Mouse (Mus musculus): ENCODE data around the gene Chn2. TPM values are rescaled to one million over a fixed set of nuclear protein-coding genes. Genes with fewer than 3 reads are reported as not detected.

The Chn2 gene
- total RNA-seq, 2 experiments from 2014 or later = 55.3 to 56.6 TPM

- DNase-seq (ENCODE audit: extremely low spot score in 1 of 2, low spot score in 2 of 2) = peak in 1 of 2 experiments; percentile 46
- intact Hi-C loops (cut with DNase I) = no loop called here
These were observed 60.3 kb downstream of the Chn2 start for GRCm38 (mm10) chr6:54099659-54100058.

- intact Hi-C loops (cut with DNase I) = no loop called here
- DNase-seq (ENCODE audit: extremely low spot score in 1 of 2, low spot score in 2 of 2) = no peak
These were observed 62.9 kb downstream of the Chn2 start for GRCm38 (mm10) chr6:54102210-54102609.

GRCm38 (mm10) chr6:54103276-54103975 is 64.1 kb downstream of the Chn2 start:
- no peak for DNase-seq (ENCODE audit: extremely low spot score in 1 of 2, low spot score in 2 of 2)
- intact Hi-C loops (cut with DNase I) = no loop called here

GRCm38 (mm10) chr6:54111416-54111984 is 72.1 kb downstream of the Chn2 start:
- intact Hi-C loops (cut with DNase I) = no loop called here
- no peak for DNase-seq (ENCODE audit: extremely low spot score in 1 of 2, low spot score in 2 of 2)

- no peak for DNase-seq (ENCODE audit: extremely low spot score in 1 of 2, low spot score in 2 of 2)
- intact Hi-C loops (cut with DNase I) = no loop called here
These were observed 74.0 kb downstream of the Chn2 start for GRCm38 (mm10) chr6:54113338-54113737.

- DNase-seq (ENCODE audit: extremely low spot score in 1 of 2, low spot score in 2 of 2) = no peak
- intact Hi-C loops (cut with DNase I) = no loop called here
These were observed 75.1 kb downstream of the Chn2 start for GRCm38 (mm10) chr6:54114412-54114811.

GRCm38 (mm10) chr6:54116299-54116698 is 76.9 kb downstream of the Chn2 start:
- intact Hi-C loops (cut with DNase I) = no loop called here
- DNase-seq (ENCODE audit: extremely low spot score in 1 of 2, low spot score in 2 of 2) = no peak

- intact Hi-C loops (cut with DNase I) = no loop called here
These were observed 77.7 kb downstream of the Chn2 start for GRCm38 (mm10) chr6:54117001-54117591.

GRCm38 (mm10) chr6:54118395-54118794 is 79.0 kb downstream of the Chn2 start:
- intact Hi-C loops (cut with DNase I) = no loop called here
- DNase-seq (ENCODE audit: extremely low spot score in 1 of 2, low spot score in 2 of 2) = no peak

More at GRCm38 (mm10) chr6:54117001-54117591, 77.7 kb downstream of the Chn2 start:
- no peak for DNase-seq (ENCODE audit: extremely low spot score in 1 of 2, low spot score in 2 of 2)

GRCm38 (mm10) chr6:54118897-54119296 is 79.5 kb downstream of the Chn2 start:
- no peak for DNase-seq (ENCODE audit: extremely low spot score in 1 of 2, low spot score in 2 of 2)
- intact Hi-C loops (cut with DNase I) = no loop called here

GRCm38 (mm10) chr6:54119461-54119860 is 80.1 kb downstream of the Chn2 start:
- intact Hi-C loops (cut with DNase I) = no loop called here

GRCm38 (mm10) chr6:54119885-54120666 is 80.7 kb downstream of the Chn2 start:
- DNase-seq (ENCODE audit: extremely low spot score in 1 of 2, low spot score in 2 of 2) = peak; percentile 55 to 57
- intact Hi-C loops (cut with DNase I) = loop anchor here (10.0 kb wide), 1 partner anchor 1305 kb away; no protein-coding TSS in a partner anchor

More at GRCm38 (mm10) chr6:54119461-54119860, 80.1 kb downstream of the Chn2 start:
- no peak for DNase-seq (ENCODE audit: extremely low spot score in 1 of 2, low spot score in 2 of 2)

GRCm38 (mm10) chr6:54120889-54121288 is 81.5 kb downstream of the Chn2 start:
- no peak for DNase-seq (ENCODE audit: extremely low spot score in 1 of 2, low spot score in 2 of 2)
- intact Hi-C loops (cut with DNase I) = loop anchor here (10.0 kb wide), 1 partner anchor 1306 kb away; no protein-coding TSS in a partner anchor

- no peak for DNase-seq (ENCODE audit: extremely low spot score in 1 of 2, low spot score in 2 of 2)
- intact Hi-C loops (cut with DNase I) = loop anchor here (10.0 kb wide), 1 partner anchor 1310 kb away; no protein-coding TSS in a partner anchor
These were observed 85.2 kb downstream of the Chn2 start for GRCm38 (mm10) chr6:54124519-54124918.

GRCm38 (mm10) chr6:54125536-54125935 is 86.2 kb downstream of the Chn2 start:
- DNase-seq (ENCODE audit: extremely low spot score in 1 of 2, low spot score in 2 of 2) = no peak
- intact Hi-C loops (cut with DNase I) = loop anchor here (10.0 kb wide), 1 partner anchor 1311 kb away; no protein-coding TSS in a partner anchor

- peak; percentile 59 to 63 for DNase-seq (ENCODE audit: extremely low spot score in 1 of 2, low spot score in 2 of 2)
These were observed 87.1 kb downstream of the Chn2 start for GRCm38 (mm10) chr6:54126225-54126992.

GRCm38 (mm10) chr6:54126993-54127697 is 87.8 kb downstream of the Chn2 start:
- intact Hi-C loops (cut with DNase I) = loop anchor here (10.0 kb wide), 1 partner anchor 1312 kb away; no protein-coding TSS in a partner anchor
- no peak for DNase-seq (ENCODE audit: extremely low spot score in 1 of 2, low spot score in 2 of 2)

More at GRCm38 (mm10) chr6:54126225-54126992, 87.1 kb downstream of the Chn2 start:
- intact Hi-C loops (cut with DNase I) = loop anchor here (10.0 kb wide), 1 partner anchor 1312 kb away; no protein-coding TSS in a partner anchor

All from left cerebral cortex, postnatal 10 days (tissue).